Mouse (Mus musculus): Measurements from ENCODE around the gene Usp33. TPM values are rescaled to one million over a fixed set of nuclear protein-coding genes. Genes with fewer than 3 reads are reported as not detected.

The Usp33 gene
- 18.0 and 18.9 TPM in 2 replicates for polyA plus RNA-seq (2012; rRNA removed)

GRCm38 (mm10) chr3:152345732-152346632, at the start of gene Usp33:
Gene Usp33 (plus strand): TSS chr3:152346478.

DNA sequence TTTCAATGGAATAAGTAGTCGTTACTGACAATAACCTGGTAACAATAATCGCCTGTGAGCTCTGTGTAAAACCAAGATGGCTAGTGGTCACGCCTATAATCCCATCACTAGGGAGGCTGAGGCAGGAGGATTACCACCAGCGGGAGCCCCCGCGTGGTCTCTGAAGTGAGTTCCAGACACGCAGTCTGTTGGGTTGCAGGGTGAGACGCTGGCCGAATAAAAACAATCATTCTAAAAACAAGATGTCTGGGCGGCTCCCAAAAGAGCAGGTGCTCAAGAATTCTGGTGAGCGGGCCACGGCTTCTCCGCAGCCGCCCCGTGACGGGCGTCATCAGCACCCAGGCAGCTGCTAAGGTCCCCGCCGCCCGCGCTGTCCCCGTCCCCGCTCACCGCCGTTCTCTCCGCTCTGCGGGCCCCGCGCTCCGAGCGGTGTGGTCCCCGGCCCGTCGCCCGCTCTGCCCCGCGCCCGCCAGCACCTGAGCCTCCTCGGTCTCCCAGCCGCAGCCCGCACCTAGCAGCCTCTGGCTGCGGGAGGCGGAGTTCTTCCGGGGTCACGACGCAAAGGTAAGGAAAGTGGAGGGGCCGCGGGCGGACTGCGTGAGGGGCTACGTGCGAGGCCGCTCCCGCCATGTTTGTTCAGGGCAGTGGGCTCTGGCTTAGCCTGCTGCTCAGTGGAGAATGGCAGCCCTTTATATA, 6.3 kb upstream of the Usp33 start, which contains the start of gene Miga1:
Gene Miga1 (minus strand): TSS at position 546 of the 696 bp plus-strand sequence.

GRCm38 (mm10) chr3:152395350-152396277, 49.3 kb downstream of the Usp33 start, which contains the start of gene Zzz3:
Gene Zzz3 (plus strand): TSS chr3:152395473.

Other genes starting within 250 kb of the Usp33 start
- 7.0 and 11.3 TPM in 2 replicates for gene Gipc2, start 180.2 kb upstream of the Usp33 start, polyA plus RNA-seq (2012; rRNA removed)
- gene Dnajb4, start 136.2 kb upstream of the Usp33 start, polyA plus RNA-seq (2012; rRNA removed): 12.9 and 15.2 TPM in 2 replicates
- gene Fubp1, start 136.1 kb upstream of the Usp33 start, polyA plus RNA-seq (2012; rRNA removed): 40.6 and 45.4 TPM in 2 replicates
- 0.53 and 0.65 TPM in 2 replicates for gene Nexn, start 80.1 kb upstream of the Usp33 start, polyA plus RNA-seq (2012; rRNA removed)
- gene Miga1, start 6.1 kb upstream of the Usp33 start, polyA plus RNA-seq (2012; rRNA removed): 4.0 and 4.8 TPM in 2 replicates
- gene Zzz3, start 49.0 kb downstream of the Usp33 start, polyA plus RNA-seq (2012; rRNA removed): 8.3 and 9.1 TPM in 2 replicates

Measured in liver, embryonic 18 days (tissue).